Mouse (Mus musculus) erythroblast, embryonic 14.5 days (primary cell): Measurements from ENCODE around the gene Amd1. TPM values are rescaled to one million over a fixed set of nuclear protein-coding genes. Genes with fewer than 3 reads are reported as not detected.
A peak's percentile ranks its signal among the peaks of the same experiment; 100 is the strongest.

Source experiments
- H3K27me3 ChIP-seq: 2 replicates; pipeline ENCODE4 v1.6.1; 2012; ENCODE audit warnings: inconsistent platforms; ENCODE audit not compliant: control insufficient read depth
- H3K36me3 ChIP-seq: 2 replicates; pipeline ENCODE4 v1.6.1; 2012; ENCODE audit warnings: mild to moderate bottlenecking, inconsistent platforms; ENCODE audit not compliant: control insufficient read depth
- H3K4me1 ChIP-seq: 2 replicates; pipeline ENCODE4 v1.6.1; 2012; ENCODE audit warnings: inconsistent platforms; ENCODE audit not compliant: control insufficient read depth
- H3K4me3 ChIP-seq: replicated peaks from 2 replicates; pipeline ENCODE3; 2012; ENCODE audit warnings: moderate library complexity, mild to moderate bottlenecking, inconsistent platforms
- H3K9me3 ChIP-seq: 2 replicates; pipeline ENCODE4 v1.6.1; 2012; ENCODE audit warnings: low read length, inconsistent platforms, mixed read lengths; ENCODE audit not compliant: control insufficient read depth
- GATA1 ChIP-seq: IDR thresholded peaks from 2 replicates; pipeline ENCODE4 v1.6.1; 2012; ENCODE audit warnings: low read length, inconsistent platforms, mixed read lengths
- TAL1 ChIP-seq: IDR thresholded peaks from 3 replicates; pipeline ENCODE4 v1.6.1; 2012; ENCODE audit warnings: low read length, inconsistent platforms, mixed read lengths
- polyA plus RNA-seq: library from polyadenylated mRNA; stranded (reverse); fragments of >175 nt; gene quantifications from 2 replicates; pipeline ENCODE4 v1.2.3, GENCODE M21; 2012

Gene Amd1
- polyA plus RNA-seq, result 0.27 and 0.69 TPM in 2 replicates

DNA sequence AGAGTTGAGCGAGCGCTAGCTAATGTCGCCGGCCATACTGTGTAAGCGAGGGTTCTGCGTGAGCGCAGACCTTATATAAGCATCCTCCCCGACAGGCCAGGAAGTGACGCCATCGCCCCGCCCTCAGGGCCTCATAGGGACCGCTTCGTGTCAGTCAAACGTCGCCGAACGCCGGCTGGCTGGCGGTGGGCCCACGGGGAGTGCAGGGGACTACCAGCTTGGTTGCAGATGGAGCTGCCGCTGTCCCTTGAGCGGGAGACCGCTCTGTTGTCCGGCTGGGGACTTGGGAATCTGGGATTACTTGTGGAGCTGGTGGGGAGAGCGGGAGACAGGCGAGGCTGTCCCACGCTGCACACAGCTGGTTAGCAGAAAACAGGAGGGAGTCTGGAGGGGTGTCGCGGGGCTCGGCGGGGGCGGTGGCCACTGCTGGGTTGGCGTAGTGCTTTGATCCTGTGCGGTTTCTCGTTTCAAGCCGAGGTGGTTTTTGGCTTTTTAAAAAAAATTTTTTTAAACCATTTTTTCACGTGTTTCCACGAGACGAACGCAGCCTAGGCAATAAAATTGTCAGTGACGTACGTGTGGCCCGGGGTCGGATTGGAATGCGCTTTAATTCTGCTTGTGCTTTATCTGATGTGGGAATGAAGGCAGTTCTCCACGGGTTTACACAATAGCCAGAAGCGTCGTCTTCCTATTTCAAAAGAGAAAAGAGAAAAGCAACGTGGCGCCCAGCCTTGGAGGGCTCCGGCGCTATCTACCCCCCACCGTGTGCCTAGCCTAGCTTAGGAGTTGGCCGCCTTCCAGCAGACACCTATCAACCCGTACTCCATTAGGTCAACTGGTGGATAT lies at the start of gene Amd1:
TSS of gene Amd1 (minus strand) at position 47 of the 846 bp plus-strand sequence.
- peaks cover 44% of the 10 kb centered on the region for H3K4me1 ChIP-seq
- H3K9me3 ChIP-seq, result peaks cover 8% of the 10 kb centered on the region
- TF ChIP-seq TAL1 (no peak), GATA1 (peak; percentile 86)
- peaks cover 27% of the 10 kb centered on the region for H3K36me3 ChIP-seq
- H3K27me3 ChIP-seq, result no peaks in the 10 kb centered on the region
- peak within 1 kb of the TSS; percentile 98 for H3K4me3 ChIP-seq

DNA sequence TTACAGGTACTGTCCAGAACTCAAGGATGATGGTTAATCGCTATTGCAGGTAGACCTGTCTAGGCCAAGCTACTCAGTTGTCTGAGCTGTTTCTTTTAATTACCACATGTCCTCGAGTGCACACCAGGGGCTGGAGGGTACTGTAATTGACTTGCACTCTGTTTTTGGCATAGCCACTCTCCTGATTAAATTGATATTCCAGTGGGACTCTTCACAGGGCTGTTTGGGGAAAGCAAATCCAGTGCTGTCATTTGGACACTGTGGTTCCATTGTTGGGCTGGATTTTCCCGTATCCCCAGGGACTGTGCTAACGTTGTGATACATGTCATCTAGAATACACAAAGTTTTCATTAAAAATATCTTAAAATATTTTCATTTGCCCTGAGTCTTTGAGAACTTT lies 49.2 kb upstream of the Amd1 start:
- Histone ChIP-seq H3K4me1 (peaks cover 35% of the 10 kb centered on the region), H3K4me3 (peak overlapping the region; percentile 100), H3K36me3 (no peaks in the 10 kb centered on the region), H3K9me3 (no peaks in the 10 kb centered on the region), H3K27me3 (peaks cover 3% of the 10 kb centered on the region; the same call in 1 of the 2 replicates)
- TF ChIP-seq GATA1 (no peak), TAL1 (no peak)

DNA sequence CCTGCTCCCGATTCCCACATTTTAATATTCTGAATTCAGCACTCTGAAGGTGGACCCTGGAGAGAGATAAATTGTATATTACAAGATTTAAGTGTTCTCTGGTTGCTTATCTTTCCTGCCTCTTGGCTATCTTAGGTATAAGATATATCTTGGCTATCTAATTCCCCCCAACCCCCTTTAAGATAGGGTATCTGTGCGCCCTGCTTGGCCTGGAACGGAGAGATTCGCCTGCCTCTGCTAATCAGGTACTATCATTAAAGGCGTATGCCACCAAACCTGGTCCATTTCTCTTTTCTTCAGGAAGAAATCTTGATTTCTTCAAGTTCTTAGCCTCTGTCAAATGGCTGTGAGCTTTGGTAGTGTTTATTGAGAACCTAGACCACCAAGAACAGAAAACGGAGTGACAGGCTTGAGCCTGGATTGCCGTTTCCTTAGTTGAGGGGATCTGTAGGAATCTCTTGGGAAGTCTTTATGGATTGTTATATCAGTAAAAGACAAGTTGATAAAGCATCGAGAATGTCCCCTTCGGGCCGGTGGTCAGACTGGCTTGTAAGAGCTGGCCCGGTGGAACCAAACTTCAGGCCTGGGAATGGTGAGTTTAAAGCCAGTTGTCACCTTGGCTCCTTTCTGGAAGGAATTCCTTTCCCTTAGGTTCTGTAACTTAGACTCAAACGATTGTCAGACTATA lies 48.4 kb upstream of the Amd1 start:
- H3K27me3 ChIP-seq, result peaks cover 3% of the 10 kb centered on the region; the same call in 1 of the 2 replicates
- peaks cover 35% of the 10 kb centered on the region for H3K4me1 ChIP-seq
- H3K4me3 ChIP-seq, result peak overlapping the region; percentile 100
- TF ChIP-seq TAL1 (no peak), GATA1 (no peak; the same call in 1 of the 2 replicates)
- no peaks in the 10 kb centered on the region for H3K9me3 ChIP-seq
- no peaks in the 10 kb centered on the region for H3K36me3 ChIP-seq

- H3K27me3 ChIP-seq, result peaks cover 3% of the 10 kb centered on the region; the same call in 1 of the 2 replicates
- peaks cover 35% of the 10 kb centered on the region for H3K4me1 ChIP-seq
- H3K36me3 ChIP-seq, result no peaks in the 10 kb centered on the region
- TF ChIP-seq GATA1 (no peak), TAL1 (no peak)
- H3K4me3 ChIP-seq, result peak overlapping the region; percentile 100
- H3K9me3 ChIP-seq, result no peaks in the 10 kb centered on the region
These were observed 47.7 kb upstream of the Amd1 start for GRCm38 (mm10) chr10:40349631-40350177.

DNA sequence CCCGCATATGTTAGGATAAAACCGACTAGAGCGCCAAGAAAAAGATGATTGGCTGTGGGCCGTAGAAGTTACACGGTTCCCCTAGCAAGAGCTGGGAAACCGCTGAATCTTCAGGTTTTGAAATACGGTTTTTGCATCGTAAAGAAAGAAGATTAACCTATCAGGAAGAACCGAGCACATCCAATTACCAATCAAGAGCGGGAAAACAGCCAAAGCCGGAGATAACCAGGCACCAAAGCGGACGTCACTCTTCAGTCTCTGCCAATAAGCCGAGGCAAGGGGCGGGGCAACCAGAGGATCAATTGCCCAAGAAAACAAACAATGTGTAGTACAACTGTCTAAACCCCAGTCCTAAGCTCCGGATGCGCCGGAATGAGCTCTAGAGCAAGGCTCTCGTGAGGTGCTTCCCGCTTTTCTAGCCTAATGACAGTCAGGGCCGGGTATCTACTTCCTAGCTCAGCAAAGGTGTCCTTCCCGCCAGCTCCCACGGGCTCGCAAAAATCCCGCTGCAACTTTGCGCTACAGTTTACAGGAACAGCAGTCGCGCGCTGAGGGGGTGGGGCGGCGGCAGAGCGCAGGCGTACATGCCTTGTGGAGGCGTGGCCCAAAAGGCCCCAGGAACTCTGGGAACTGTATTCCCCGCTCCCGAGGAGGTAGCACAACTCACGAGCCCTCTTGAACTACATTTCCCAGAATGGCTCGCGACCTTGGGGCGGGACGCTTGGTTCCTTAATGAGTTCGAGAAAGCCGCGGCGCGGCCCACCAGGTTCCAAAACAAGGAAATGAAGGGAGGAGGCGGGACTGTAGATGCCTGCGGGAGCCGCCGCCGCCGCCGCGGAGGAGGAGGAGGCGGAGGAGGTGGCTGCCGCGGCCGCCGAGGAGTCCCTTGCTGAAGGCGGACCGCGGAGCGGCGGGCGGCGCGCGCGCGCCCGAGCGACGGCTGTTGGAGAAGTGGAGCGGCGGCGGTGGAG lies 46.9 kb upstream of the Amd1 start:
- no peaks in the 10 kb centered on the region for H3K9me3 ChIP-seq
- H3K4me1 ChIP-seq, result peaks cover 35% of the 10 kb centered on the region
- H3K36me3 ChIP-seq, result no peaks in the 10 kb centered on the region
- H3K27me3 ChIP-seq, result peaks cover 3% of the 10 kb centered on the region; the same call in 1 of the 2 replicates
- TF ChIP-seq TAL1 (no peak), GATA1 (peak; percentile 90)
- peak overlapping the region; percentile 100 for H3K4me3 ChIP-seq

- Histone ChIP-seq H3K9me3 (no peaks in the 10 kb centered on the region), H3K27me3 (peaks cover 3% of the 10 kb centered on the region; the same call in 1 of the 2 replicates), H3K36me3 (no peaks in the 10 kb centered on the region), H3K4me1 (peaks cover 35% of the 10 kb centered on the region), H3K4me3 (peak overlapping the region; percentile 100)
- TF ChIP-seq TAL1 (no peak), GATA1 (no peak)
These were observed 45.5 kb upstream of the Amd1 start for GRCm38 (mm10) chr10:40347461-40347954.

DNA sequence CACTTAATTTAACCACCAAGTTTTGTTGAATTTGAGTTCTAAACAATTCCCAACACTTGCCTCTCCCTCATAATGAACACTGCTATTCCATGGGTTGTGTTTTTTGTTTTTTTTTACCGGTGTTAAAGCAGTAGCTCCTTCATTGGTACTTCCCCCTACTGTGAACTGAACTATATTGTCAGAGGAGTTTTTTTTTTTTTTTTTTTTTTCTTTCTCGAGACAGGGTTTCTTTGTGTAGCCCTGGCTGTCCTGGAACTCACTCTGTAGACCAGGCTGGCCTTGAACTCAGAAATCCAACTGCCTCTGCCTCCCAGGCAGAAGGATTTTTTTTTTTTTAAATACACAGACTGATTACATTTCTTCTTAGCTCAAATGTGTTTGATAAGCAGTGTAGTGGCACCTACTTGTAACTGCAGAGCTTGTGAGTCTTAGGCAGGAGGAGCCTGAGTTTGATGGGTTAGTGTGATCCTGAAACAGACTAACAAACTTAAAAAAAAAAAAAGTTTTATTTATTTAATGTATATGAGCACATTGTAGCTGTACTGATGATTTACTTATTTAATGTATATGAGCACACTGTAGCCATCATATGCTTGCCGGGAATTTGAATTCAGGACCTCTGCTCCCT lies 44.9 kb upstream of the Amd1 start:
- Histone ChIP-seq H3K9me3 (no peaks in the 10 kb centered on the region), H3K4me1 (peaks cover 35% of the 10 kb centered on the region), H3K36me3 (no peaks in the 10 kb centered on the region), H3K27me3 (peaks cover 3% of the 10 kb centered on the region; the same call in 1 of the 2 replicates), H3K4me3 (peak overlapping the region; percentile 100)
- TF ChIP-seq GATA1 (no peak), TAL1 (no peak)

GRCm38 (mm10) chr10:40342036-40342435 lies 40.0 kb upstream of the Amd1 start:
- Histone ChIP-seq H3K4me1 (peaks cover 5% of the 10 kb centered on the region), H3K27me3 (no peaks in the 10 kb centered on the region), H3K36me3 (no peaks in the 10 kb centered on the region), H3K9me3 (no peaks in the 10 kb centered on the region), H3K4me3 (no peak overlapping the region)
- TF ChIP-seq GATA1 (no peak), TAL1 (no peak)
